Mouse (Mus musculus): ENCODE data around the gene Tmem161a. TPM values are rescaled to one million over a fixed set of nuclear protein-coding genes. Genes with fewer than 3 reads are reported as not detected.
"Not testable (repeated sequence)": the region's sequence is repeated elsewhere in the genome, so short reads cannot be mapped to it uniquely, and the experiment has no call there.

The Tmem161a gene
- polyA plus RNA-seq, 1 experiment: 83.3 TPM

- DNase-seq (ENCODE audit: extremely low spot score in 1 of 2, low spot score in 1 of 2): no peak
These were observed 29.3 kb downstream of the Tmem161a start for GRCm38 (mm10) chr8:70201417-70201816.

GRCm38 (mm10) chr8:70203072-70203471 lies 30.9 kb downstream of the Tmem161a start:
- DNase-seq (ENCODE audit: extremely low spot score in 1 of 2, low spot score in 1 of 2): peak in 1 of 2 experiments; percentile 35

GRCm38 (mm10) chr8:70204757-70205156 lies 32.6 kb downstream of the Tmem161a start:
- no peak for DNase-seq (ENCODE audit: extremely low spot score in 1 of 2, low spot score in 1 of 2)

GRCm38 (mm10) chr8:70208130-70208529 lies 36.0 kb downstream of the Tmem161a start:
- no peak for DNase-seq (ENCODE audit: extremely low spot score in 1 of 2, low spot score in 1 of 2)

- peak in 1 of 2 experiments; percentile 70 for DNase-seq (ENCODE audit: extremely low spot score in 1 of 2, low spot score in 1 of 2)
These were observed 38.4 kb downstream of the Tmem161a start for GRCm38 (mm10) chr8:70210538-70210937.

GRCm38 (mm10) chr8:70211275-70211674 lies 39.1 kb downstream of the Tmem161a start:
- DNase-seq (ENCODE audit: extremely low spot score in 1 of 2, low spot score in 1 of 2): no peak

- DNase-seq (ENCODE audit: extremely low spot score in 1 of 2, low spot score in 1 of 2): peak in 1 of 2 experiments; percentile 38
These were observed 39.6 kb downstream of the Tmem161a start for GRCm38 (mm10) chr8:70211726-70212111.

- peak; percentile 99 to 100 for DNase-seq (ENCODE audit: extremely low spot score in 1 of 2, low spot score in 1 of 2)
These were observed 40.2 kb downstream of the Tmem161a start, which contains the start of gene Slc25a42 for GRCm38 (mm10) chr8:70212112-70213055. Gene Slc25a42 (minus strand): TSS chr8:70212305.

GRCm38 (mm10) chr8:70214411-70214810 lies 42.3 kb downstream of the Tmem161a start:
- DNase-seq (ENCODE audit: extremely low spot score in 1 of 2, low spot score in 1 of 2): no peak

GRCm38 (mm10) chr8:70215092-70215491 lies 42.9 kb downstream of the Tmem161a start:
- DNase-seq (ENCODE audit: extremely low spot score in 1 of 2, low spot score in 1 of 2): no peak

- not testable (repeated sequence) for DNase-seq (ENCODE audit: extremely low spot score in 1 of 2, low spot score in 1 of 2)
These were observed 44.0 kb downstream of the Tmem161a start for GRCm38 (mm10) chr8:70216161-70216560.

GRCm38 (mm10) chr8:70216566-70216965 lies 44.4 kb downstream of the Tmem161a start:
- peak; percentile 78 to 82 for DNase-seq (ENCODE audit: extremely low spot score in 1 of 2, low spot score in 1 of 2)

GRCm38 (mm10) chr8:70217441-70217840 lies 45.3 kb downstream of the Tmem161a start:
- no peak for DNase-seq (ENCODE audit: extremely low spot score in 1 of 2, low spot score in 1 of 2)

GRCm38 (mm10) chr8:70219107-70219684 lies 47.0 kb downstream of the Tmem161a start:
- DNase-seq (ENCODE audit: extremely low spot score in 1 of 2, low spot score in 1 of 2): peak in 1 of 2 experiments; percentile 22

- no peak for DNase-seq (ENCODE audit: extremely low spot score in 1 of 2, low spot score in 1 of 2)
These were observed 48.2 kb downstream of the Tmem161a start for GRCm38 (mm10) chr8:70220236-70220840.

GRCm38 (mm10) chr8:70220911-70221310 lies 48.8 kb downstream of the Tmem161a start:
- DNase-seq (ENCODE audit: extremely low spot score in 1 of 2, low spot score in 1 of 2): no peak

GRCm38 (mm10) chr8:70222041-70222440 lies 49.9 kb downstream of the Tmem161a start:
- no peak for DNase-seq (ENCODE audit: extremely low spot score in 1 of 2, low spot score in 1 of 2)

GRCm38 (mm10) chr8:70223341-70223740 lies 51.2 kb downstream of the Tmem161a start:
- DNase-seq (ENCODE audit: extremely low spot score in 1 of 2, low spot score in 1 of 2): peak in 1 of 2 experiments; percentile 58

GRCm38 (mm10) chr8:70227997-70228396 lies 55.8 kb downstream of the Tmem161a start:
- no peak for DNase-seq (ENCODE audit: extremely low spot score in 1 of 2, low spot score in 1 of 2)

GRCm38 (mm10) chr8:70230837-70231236 lies 58.7 kb downstream of the Tmem161a start:
- no peak for DNase-seq (ENCODE audit: extremely low spot score in 1 of 2, low spot score in 1 of 2)

All from frontal cortex, adult 2 months (tissue).